Mouse (Mus musculus) T-cell, adult 66 days (primary cell): ENCODE results near the gene Slfn9. TPM values are rescaled to one million over a fixed set of nuclear protein-coding genes. Genes with fewer than 3 reads are reported as not detected.

ENCODE experiments used
- total RNA-seq, 2 experiments: library from RNA; stranded (reverse); gene quantifications; 3 replicates in 1 of 2; 4 replicates in 1 of 2; pipeline ENCODE4 v1.2.4; 2023

The Slfn9 gene
- 10 to 100 TPM; 22.4 to 23.2 TPM for total RNA-seq

DNA sequence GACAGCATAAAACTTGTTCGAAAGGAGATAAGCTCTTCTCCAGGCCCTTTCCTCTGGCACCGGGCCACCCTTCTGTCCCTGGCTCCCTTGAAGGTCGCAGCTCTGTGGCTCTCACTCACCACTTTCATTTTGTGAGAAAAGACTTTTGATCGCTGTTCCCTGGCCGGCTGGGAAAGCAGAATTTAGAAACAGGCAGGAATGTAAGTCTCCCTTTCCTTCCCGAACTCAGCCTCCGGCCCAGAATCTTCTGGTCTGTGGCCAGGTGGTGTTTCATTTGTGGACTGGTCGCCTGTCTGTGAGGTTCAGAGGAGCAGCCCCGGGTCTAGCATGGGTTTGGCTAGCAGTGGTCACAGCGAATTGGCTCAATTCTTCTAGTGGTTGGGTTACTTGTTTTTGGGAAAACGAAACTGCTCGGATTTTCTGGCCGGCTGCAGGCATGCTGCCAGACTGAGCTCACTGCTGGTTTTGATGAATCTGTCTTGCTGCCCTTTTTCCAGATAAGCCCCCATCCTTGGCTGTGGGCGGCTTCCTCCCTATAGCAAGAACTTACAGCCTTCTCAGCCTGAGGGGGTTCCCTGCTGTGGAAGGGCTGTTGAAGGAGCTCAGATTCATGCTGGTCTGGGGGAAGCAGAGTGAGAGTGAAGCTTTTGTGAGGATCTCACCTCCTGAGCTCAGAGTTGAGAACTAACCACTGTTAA, at the start of gene Slfn9:
Gene Slfn9, minus strand, starts transcription at position 362 of the 698 bp plus-strand sequence.

DNA sequence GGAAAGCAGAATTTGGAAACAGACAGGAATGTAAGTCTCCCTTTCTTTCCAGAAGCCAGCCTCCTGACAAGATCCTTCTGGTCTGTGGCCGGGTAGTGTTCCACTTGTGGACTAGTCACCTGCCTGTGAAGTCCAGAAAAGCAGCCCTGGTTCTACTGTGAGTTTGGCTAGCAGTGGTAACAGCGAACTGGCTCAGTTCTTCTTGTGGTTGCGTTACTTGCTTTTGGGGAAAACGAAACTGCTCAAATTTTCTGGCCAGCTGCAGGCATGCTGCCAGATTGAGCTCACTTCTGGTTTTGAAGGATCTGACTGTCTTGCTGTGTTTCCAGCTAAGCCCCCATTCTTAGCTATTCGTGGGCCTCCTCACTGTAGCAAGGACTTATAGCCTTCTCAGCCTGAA, 29.0 kb upstream of the Slfn9 start, which contains the start of gene Slfn8:
Gene Slfn8, minus strand, starts transcription at position 190 of the 400 bp plus-strand sequence.

DNA sequence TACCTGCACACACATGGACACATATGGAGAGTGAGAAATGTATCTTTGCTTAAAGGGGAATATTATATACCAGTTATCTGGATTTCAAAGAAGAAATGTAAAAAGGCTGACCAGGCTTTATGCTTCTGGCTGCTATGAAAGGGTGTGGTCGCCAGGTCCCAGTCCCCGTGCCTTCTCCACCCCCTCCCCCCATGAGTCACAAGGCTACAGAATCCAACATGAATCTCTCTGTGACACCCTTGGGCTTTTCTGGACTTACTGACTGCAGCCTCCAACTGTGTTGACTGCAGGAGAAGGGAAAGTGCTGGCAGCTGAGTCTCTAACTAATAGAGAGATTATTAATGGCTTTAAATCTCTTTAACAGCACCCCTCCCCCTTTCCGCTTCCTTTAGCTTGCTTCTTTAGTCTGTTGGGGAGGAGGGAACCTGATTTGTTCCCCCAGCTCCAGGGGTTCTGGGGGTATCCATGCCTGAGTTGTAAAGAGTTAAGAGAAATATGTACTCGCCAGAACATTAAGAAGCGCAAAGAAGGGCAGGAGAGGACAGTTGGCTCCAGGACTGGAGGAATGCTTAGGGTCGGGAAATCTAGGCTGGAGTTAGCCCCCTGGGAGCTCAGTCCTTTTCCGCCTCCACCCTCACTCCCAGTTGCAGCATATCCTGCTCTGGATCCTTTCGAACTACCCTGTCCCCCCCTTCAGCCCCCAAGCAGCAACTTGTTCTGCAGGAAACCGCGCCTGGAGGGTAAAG, 40.7 kb downstream of the Slfn9 start, which contains the start of gene Slfn5:
Gene Slfn5, plus strand, starts transcription at position 614 of the 746 bp plus-strand sequence.

Other genes with a start within 250 kb of the Slfn9 start
- gene Cct6b, start 227.5 kb downstream of the Slfn9 start, total RNA-seq: under 1 TPM; 0.50 to 0.67 TPM
- 10 to 100 TPM; 42.7 to 45.4 TPM for gene Zfp830, start 227.5 kb downstream of the Slfn9 start, total RNA-seq
- 10 to 100 TPM; 40.2 to 40.4 TPM for gene Lig3, start 210.7 kb downstream of the Slfn9 start, total RNA-seq
- 10 to 100 TPM; 17.9 to 22.8 TPM for gene Rffl, start 120.6 kb downstream of the Slfn9 start, total RNA-seq
- gene Rad51d, start 101.2 kb downstream of the Slfn9 start, total RNA-seq: 10 to 100 TPM; 15.5 to 23.2 TPM
- not detected for gene Fndc8, start 99.7 kb downstream of the Slfn9 start, total RNA-seq
- 100 to 1,000 TPM in 1 of 2 experiments, 10 to 100 TPM in 1; 93.7 to 101 TPM for gene Nle1, start 83.4 kb downstream of the Slfn9 start, total RNA-seq
- not detected for gene Unc45b, start 81.3 kb downstream of the Slfn9 start, total RNA-seq
- 10 to 100 TPM; 58.9 to 70.8 TPM for gene Slfn5, start 40.5 kb downstream of the Slfn9 start, total RNA-seq
- gene Slfn8, start 29.0 kb upstream of the Slfn9 start, total RNA-seq: 10 to 100 TPM; 55.0 to 55.9 TPM
- gene Slfn2, start 73.3 kb upstream of the Slfn9 start, total RNA-seq: 100 to 1,000 TPM; 201 to 232 TPM
- 100 to 1,000 TPM; 134 to 172 TPM for gene Slfn1, start 125.0 kb upstream of the Slfn9 start, total RNA-seq
- under 1 TPM; 0.82 to 0.86 TPM for gene Slfn4, start 183.4 kb upstream of the Slfn9 start, total RNA-seq
- gene Slfn3, start 199.5 kb upstream of the Slfn9 start, total RNA-seq: 1 to 10 TPM; 7.6 to 8.4 TPM